Mouse (Mus musculus) left cerebral cortex, postnatal 14 days (tissue): ENCODE measurements around the gene Nfib. TPM values are rescaled to one million over a fixed set of nuclear protein-coding genes. Genes with fewer than 3 reads are reported as not detected.

Experiments
- DNase-seq, 2 experiments: peaks; one replicate each; pipeline ENCODE4 v3.0.0; 2021 to 2022; ENCODE audit warnings: low spot score in 2 of 2, mixed read lengths in 1 of 2
- intact Hi-C: fragments of 180-260 bp; cut with DNase I; formaldehyde crosslinking; loops from one replicate; pipeline ENCODE4 v1.15.1; 2025
- total RNA-seq, 2 experiments: library from RNA; stranded (reverse); gene quantifications; 2 replicates each; pipeline ENCODE4 v1.2.3; 2021

Gene Nfib
- total RNA-seq, 2 experiments from 2014 or later: 94.4 to 100 TPM

DNA sequence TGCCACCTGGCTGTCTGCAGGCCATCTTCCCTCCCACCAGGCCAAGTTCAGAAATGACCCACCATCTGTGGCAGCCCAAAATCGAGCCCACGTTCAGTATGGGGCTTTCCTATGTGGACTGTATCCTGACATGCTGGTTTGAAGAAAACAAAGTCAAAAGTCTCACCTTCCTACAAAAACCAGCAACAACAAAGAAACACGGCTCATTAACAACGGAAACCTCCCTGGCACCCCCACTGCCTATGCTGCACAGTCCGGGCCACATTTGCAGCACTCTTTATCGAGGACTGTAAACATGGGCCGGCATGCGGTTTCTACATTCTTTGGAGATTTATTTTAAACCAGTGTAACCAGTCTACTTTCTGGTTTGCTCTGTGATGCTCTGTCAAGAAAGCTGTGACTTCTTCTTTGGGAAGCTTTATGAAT is 208.4 kb downstream of the Nfib start:
- DNase-seq: no peak
- intact Hi-C loops: loop anchor here (5.0 kb wide), 2 partner anchors 40 to 200 kb away; no protein-coding TSS in a partner anchor

DNA sequence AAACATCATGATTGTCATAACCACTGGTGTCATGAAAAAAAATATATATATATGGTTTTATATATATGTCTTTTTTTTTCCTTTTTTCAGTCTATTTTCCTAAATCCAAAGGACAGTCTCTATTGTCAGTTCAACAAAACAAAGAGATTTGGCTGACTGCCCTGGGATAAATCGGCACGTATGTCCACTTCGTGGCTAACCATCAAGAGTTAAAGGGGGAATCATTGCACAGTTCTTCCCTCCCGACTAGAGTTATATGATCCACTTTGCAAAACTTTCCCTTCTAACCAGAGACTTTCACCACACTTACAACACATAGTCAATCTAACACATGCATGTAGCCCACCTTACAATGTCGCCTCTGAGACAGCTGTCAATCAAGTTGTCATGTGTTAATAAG is 209.2 kb downstream of the Nfib start:
- DNase-seq: no peak
- intact Hi-C loops: loop anchor here (5.0 kb wide), 2 partner anchors 41 to 199 kb away; no protein-coding TSS in a partner anchor

DNA sequence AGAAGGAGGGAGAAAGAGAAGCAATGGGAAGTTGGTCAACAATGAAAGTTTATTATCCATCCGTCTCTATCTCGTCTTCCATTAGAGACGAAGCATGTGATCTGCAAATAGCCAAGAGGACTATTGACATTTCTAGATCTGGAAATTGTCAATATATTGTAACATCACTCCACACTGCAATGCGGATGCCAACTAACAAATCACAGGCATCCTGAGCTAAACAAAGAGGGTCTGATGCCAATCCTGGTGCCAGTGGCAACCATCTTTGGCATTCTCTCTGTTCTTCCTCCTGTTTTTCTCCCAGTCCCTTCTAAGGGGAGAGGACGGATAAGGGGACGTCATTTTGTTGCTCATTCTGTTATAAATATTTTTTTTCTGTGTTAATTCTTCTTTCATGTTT is 209.9 kb downstream of the Nfib start:
- intact Hi-C loops: loop anchor here (5.0 kb wide), 2 partner anchors 42 to 198 kb away; no protein-coding TSS in a partner anchor
- peak in 1 of 2 experiments; percentile 55 for DNase-seq

DNA sequence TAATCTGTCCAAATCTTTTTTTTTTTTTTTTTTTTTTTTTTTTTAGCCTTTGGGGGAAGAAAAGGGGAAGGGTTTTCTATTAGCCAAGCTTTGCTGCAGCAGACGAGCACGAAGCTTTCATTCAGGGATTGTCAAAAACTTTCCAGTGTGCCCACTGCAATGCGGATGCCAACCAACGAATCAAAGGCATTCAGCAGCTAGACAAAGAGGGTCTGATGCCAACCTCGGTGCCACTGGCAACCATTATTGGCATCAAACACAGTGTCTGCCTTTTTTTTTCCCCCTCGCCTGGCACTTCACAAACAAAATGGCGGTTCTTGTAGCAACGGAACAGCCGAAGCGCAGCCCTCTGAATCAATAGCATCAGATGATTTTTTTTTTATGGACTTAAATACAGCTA is 210.7 kb downstream of the Nfib start:
- intact Hi-C loops: loop anchor here (5.0 kb wide), 2 partner anchors 42 to 198 kb away; no protein-coding TSS in a partner anchor
- DNase-seq: peak; percentile 73 to 90

DNA sequence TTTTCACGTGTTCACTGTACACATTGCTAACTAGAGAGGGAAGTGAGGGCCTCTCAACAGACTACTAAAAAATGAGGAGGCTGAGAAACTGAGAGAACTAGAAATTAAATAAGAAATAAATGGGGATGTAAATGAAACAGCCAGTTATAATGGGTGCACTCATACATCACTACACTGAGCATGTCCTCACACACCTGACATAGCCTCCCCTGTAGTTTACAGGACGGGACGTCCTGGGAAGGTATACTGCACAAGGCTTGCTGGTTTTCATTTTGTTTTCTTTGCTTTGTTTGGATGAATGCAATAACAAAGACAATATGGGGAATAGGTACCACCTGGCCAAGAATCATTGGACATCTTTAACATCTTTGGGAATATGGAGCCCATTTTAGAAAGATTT is 211.1 kb downstream of the Nfib start:
- DNase-seq: no peak
- intact Hi-C loops: no loop called here

DNA sequence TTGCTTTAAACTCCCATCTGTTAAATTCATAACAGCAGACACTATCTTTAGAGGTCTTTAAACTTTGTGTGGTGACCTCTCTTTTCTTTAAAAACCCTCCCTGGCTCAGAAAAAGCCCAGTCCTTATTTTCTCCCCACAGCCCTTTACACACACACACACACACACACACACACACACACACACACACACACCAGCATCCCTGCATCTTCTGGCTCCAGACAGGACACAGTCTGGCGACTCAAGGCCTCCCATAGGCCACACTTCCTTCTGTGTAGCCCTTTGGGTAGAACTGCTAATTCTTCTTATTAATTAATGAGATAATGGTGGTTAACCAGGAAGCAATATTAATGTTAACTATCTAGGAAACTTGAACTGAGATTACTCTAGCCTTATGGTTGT is 211.7 kb downstream of the Nfib start:
- DNase-seq: no peak
- intact Hi-C loops: no loop called here

DNA sequence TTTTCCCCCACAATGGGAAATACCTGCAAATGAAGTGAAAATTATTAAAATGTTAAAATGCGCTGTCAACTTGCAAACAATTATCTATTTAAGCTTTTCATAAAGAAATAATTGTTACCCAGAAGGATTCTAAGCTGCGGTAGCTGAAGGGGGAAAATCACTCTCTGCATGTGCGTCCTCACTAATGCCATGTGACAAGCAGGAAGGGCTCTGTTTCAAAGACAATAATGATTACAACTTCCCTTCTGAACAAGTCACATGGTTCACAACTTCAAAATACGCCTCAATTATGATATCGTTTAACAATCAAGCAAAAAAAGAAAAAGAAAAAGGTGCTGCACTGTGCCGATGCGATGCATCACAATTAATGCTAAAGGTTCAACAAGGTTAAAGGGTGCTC is 212.2 kb downstream of the Nfib start:
- intact Hi-C loops: no loop called here
- no peak for DNase-seq

DNA sequence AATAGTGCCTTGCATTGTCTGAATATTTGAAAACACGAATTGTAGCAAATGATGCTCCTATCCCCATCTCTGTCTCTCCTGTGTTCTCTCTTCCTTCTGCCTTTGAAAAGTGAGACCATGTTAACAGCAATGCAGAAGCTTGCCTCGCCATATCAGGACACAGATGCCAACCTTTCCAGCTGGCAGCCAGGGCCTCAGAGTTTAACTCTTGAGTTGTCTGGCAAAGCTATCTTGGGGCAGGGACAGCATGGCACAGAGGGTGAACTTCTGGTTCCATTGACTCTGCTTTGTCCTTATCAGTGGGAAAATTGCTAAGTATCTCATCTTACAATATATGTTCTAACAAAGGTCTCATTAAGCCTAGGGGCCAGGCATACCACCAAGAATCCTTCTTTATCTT is 212.8 kb downstream of the Nfib start:
- intact Hi-C loops: no loop called here
- DNase-seq: no peak

DNA sequence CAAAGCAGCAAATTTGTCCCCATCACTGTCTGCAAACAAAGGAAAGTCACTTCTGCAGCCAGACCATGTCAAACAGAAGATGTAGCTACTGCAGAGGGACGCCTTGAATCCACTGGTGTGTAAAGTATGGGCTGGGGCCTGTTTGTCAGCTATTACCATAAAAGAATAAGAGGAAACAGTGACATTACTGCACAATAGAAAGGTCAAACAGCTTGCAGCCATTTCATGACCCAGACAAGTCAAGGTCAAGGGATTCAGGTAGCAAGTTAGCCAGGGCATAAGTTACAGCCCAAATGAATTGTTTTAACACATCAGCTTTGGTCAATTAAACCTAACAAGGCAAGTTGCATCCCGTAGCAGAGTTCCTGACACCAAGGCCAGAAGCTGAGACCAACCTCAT is 215.6 kb downstream of the Nfib start:
- intact Hi-C loops: no loop called here
- DNase-seq: no peak

DNA sequence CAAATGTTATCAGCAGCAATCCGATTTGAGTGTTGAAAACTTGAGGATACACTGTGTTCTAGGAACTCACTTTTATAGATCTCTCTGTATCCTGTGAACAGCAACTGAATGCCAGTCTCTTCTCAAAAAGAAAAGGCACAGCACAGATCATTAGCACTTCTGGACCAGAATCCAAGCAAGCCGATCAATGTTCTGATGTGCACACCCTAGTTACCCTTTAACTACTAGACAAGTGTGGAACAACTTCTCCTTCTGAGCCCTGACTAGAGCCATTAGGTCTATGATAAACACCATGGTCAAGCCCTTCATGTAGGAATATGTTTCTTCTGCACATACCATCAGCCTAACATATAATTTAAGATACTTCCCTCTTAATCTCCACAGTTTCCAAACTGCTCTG is 219.6 kb downstream of the Nfib start:
- no peak for DNase-seq
- intact Hi-C loops: no loop called here

DNA sequence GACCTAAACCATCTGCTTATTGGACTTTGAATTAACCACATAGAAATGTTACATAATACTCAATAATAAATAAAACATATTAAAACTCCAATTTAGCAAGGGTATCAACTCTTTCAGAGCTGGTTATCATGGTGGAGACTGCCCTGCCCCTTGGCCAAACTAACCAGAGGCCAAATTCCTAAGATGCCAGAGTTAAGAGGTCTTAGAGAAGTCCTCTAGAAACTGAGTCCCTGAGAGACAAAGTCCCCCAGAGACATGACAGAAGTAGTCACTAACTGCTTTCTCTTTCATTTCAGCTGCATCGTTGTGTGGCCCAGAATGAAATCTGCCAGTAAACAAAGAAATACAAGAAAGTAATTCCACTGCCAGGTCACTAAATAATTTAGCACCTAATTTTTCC is 221.7 kb downstream of the Nfib start:
- no peak for DNase-seq
- intact Hi-C loops: no loop called here

DNA sequence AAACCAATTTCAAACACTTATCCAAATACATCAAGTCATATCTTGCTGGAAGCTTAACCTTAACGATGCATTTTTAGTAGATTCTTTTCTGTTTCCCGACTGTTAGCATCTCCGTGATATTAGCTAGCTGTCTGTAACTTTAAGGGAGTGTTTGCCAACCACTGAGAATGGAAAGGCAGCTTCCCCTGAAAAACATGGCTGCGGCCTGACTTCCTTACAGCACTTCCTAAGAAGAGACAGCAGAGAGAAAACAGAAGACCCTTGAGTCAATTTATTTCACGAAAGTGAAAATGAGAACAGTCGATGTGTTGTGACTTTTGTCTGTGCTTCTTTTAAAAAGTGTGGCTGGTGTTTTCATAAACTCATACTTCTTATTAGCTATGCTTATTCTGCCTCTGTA is 222.3 kb downstream of the Nfib start:
- intact Hi-C loops: no loop called here
- DNase-seq: no peak

DNA sequence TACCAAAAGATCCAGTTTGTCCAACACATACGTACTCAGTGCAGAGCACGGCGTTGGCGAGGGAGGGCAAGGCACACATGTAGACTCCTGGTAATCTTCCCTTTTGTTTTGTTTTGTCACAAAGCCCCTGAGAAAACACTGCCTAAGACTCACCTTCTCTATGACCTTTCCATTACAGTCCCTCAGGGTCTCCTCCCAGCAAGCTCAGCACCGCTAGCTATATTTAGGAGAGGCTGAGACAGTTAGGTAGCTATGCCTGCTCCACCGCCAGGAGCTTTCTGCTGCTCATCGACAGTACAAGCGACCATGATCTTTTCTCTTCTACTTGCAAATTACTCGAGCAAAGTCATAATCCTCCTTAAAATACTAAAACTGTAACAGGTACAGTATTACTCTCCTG is 224.9 kb downstream of the Nfib start:
- intact Hi-C loops: no loop called here
- DNase-seq: no peak

DNA sequence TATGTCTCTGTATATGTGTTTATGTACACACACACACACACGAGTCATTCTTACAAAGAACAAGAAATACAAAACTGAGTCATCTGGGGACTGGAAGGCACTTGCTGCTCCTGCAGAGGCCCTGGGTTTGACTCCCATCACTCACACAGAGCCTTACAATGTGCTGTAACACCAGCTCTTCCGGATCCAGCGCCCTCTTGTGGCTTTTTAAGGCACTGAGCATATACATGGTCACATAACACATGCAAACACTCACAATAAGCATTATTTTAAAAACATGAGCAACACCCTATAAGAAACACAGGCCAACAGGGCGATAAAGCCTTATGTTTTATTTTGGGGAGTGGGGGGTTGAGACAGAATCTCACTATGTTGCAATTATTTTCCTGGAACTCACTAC is 226.2 kb downstream of the Nfib start:
- no peak for DNase-seq
- intact Hi-C loops: no loop called here

DNA sequence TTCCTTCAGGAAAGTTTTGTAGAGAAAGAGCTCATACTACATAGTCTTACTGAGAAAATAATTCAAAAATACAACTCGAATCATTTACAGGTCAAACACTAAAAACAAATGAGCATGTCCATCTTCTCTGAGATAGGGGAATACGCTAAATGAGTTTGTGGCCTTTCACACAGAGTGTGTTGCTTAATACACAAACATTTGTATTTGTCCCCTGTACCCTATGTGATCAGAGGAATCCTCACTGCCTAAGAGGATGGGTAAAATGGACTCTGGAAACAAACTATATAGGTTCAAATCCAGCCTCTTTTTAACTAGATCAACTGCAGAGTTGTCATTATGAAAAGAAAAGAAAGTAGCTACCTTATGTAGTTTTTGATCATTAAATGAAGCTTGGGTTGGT is 227.8 kb downstream of the Nfib start:
- DNase-seq: no peak
- intact Hi-C loops: no loop called here

DNA sequence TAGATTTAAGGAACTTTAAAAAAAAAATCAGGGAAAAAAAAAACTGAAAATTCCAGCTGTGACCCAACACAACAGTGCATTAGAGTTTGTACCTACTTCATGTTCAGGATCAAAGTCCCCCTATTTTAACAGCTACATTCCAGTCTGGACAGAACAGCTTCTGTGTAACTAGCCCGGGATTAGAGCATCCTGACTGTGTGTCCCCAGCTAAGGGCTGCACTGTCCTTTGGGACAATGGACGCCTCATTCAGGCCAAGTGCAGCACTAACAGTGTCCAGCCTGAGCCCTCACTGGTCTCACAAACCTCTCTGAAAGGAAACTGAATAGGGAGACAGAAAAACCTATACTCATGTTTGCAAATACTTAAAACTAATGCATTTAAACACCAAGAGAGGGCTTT is 229.1 kb downstream of the Nfib start:
- no peak for DNase-seq
- intact Hi-C loops: no loop called here

DNA sequence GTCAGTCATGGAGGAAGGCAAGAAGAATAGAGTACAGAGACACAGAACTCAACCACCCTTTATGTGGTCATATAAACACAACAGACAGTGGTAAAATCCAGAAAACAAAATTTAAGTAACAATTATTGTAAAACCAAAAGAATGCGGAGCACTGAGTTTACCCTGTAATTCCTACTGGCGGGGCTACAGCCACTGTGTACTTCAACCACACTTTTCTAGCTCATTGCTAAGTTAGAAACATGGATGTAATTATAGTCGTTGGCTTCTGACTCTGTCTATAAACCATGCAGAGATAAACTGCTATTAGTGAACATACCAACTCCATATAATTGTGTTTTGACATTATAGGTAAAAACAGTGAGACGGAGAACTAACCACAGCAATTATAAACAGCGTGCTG is 231.2 kb downstream of the Nfib start:
- no peak for DNase-seq
- intact Hi-C loops: no loop called here

DNA sequence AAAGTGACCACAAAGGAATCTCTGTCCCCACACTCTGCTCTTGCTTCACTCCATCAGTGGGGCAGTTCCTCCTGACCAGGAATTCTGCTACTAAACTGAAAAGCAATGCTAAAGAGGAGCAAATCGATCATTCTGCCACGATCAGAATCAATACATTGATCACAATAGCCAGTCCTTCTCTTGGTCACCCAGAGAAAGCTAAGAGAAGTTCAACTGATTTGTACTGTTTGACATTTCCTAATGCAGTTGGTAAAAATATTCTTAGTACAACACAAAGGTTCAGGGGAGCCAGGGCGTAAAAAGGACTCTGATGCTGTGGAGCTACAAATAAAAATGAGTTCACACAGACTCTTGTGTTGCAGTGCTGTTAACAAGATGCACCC is 234.6 kb downstream of the Nfib start:
- intact Hi-C loops: no loop called here
- DNase-seq: no peak

DNA sequence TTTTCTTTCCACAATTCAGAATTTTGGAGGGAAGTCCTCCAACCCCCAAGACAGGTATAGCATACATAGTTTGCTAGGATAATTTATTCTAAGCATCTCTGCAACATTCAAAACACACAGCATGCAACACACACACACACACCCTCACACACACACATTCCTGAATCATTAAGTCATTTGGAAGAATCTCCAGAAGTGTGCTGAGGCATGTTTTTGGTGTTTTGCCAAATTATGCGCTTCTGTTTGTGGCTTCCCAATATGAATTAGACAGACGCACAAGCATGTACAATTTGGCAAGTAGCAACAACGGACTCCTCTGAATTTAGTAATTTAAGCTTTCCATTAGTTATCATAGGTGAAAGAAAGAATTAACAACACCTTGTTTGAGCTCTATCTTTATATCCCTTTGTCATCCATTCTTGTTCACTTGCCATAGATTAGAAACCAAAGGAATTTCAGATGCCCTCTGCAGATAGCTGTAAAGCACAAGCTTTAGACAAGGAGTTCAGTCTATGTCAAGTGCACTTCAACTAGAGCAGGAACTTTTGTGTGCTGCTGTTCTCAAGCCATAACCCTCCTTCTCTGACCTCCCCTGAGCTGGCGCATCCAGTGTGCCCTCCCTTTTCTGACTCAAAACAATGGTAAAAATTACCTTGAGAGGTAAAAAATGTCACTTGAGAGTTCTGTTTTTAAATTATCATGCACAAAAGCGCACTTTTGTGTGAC is 235.2 kb downstream of the Nfib start:
- intact Hi-C loops: no loop called here
- DNase-seq: no peak

DNA sequence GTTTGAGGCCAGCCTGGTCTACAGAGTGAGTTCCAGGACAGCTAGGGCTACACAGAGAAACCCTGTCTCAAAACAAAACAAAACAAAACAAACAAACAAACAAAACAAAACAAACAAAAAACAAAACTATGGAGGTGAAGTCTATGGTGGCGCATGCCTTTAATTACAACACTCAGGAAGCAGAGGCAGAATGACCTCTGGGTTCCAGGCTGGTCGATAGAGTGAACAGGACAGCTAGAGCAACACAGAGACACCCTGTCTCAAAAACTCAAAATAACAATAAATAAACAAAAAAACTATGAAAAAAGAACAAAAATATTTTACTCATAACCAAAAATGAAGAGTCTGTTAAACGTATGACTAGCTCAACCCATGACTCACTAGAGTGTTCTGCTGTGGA is 236.6 kb downstream of the Nfib start:
- intact Hi-C loops: no loop called here
- DNase-seq: no peak

DNA sequence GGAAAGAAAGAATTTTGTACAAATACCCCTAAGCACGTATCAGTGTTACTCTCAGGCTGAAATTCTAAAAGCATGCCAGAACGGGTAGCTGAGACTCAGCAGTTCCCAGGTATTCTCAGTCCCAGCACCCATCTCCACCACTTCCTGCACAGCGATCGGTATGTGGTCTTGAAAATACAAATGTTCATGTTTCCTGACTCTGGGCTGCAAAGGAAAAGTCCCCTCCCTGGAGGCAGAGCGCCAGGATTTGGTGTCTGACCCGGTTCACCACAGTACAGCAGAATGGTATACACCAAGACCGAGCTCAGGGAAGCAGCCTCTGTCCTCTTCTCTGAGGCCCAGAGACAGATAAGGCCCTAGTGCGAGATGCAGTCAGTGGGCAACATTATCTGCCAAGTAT is 238.8 kb downstream of the Nfib start:
- intact Hi-C loops: no loop called here
- no peak for DNase-seq

DNA sequence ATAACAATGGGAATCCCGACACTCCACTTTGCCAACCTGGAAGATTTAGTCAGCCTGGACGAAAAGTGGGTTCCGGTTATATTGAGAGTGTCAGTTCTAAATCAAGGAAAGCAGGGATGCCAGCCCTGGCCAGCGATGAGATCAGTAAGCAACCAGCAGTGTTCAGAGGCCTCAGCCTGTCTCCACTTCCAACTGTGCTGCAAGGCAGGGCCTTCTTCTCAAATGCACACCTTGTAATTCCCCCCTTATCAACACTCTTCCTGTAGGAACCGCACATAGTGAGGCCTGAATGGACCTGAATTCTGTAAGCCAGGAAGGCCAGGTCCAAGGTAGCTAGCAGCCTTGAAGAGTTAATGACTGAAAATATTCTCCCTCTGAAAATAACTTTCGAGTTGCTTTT is 239.4 kb downstream of the Nfib start:
- intact Hi-C loops: no loop called here
- DNase-seq: no peak
